ENCODE assay signal across 10 mouse cellular contexts in genomic region chr17:48917411-48917810, GRCm38 (mm10). TPM values are rescaled to one million over a fixed set of nuclear protein-coding genes. Genes with fewer than 3 reads are reported as not detected.
A peak's percentile ranks its signal among the peaks of the same experiment; 100 is the strongest.
DNase-seq lines count a peak whose midpoint lies in the region; ATAC-seq lines count a peak whose summit lies in the region.
"Had no signal": no experiment of that assay in that cellular context is flagged by ENCODE, and none has a peak within 500 bp of the region (broad histone marks: within the 10 kb centered on the region; RNA-seq: fewer than 3 reads in every experiment).

No protein-coding gene starts in this region.

- no peak overlapping the region for H3K9ac ChIP-seq in forebrain, embryonic 13.5 days
- no peak overlapping the region for H3K9ac ChIP-seq in kidney, embryonic 15.5 days
- H3K9ac ChIP-seq: lung, embryonic 15.5 days had no signal

- H3K4me2 ChIP-seq in forebrain, embryonic 13.5 days = no peak overlapping the region
- H3K4me2 ChIP-seq in kidney, embryonic 15.5 days = no peak overlapping the region
- H3K4me2 ChIP-seq: lung, embryonic 15.5 days had no signal

- H3K9me3 ChIP-seq in forebrain, embryonic 10.5 days = no peaks in the 10 kb centered on the region
- H3K9me3 ChIP-seq in forebrain, embryonic 13.5 days (replicated peaks) = no peaks in the 10 kb centered on the region
- H3K9me3 ChIP-seq in kidney, embryonic 15.5 days (replicated peaks) = no peaks in the 10 kb centered on the region
- H3K9me3 ChIP-seq: lung, embryonic 15.5 days had no signal

- H3K4me1 ChIP-seq in forebrain, embryonic 10.5 days = no peaks in the 10 kb centered on the region
- H3K4me1 ChIP-seq in forebrain, embryonic 13.5 days = no peaks in the 10 kb centered on the region
- no peaks in the 10 kb centered on the region for H3K4me1 ChIP-seq in kidney, embryonic 15.5 days
- H3K4me1 ChIP-seq: lung, embryonic 15.5 days had no signal

- ATAC-seq in forebrain, embryonic 13.5 days = no peak
- 0 out of 2 replicates have a peak, but pooled peaks have one; percentile 33 for ATAC-seq in kidney, embryonic 15.5 days (replicated peaks; ENCODE audit: low FRiP score)

- no peak overlapping the region for H3K4me3 ChIP-seq in forebrain, embryonic 10.5 days
- no peak overlapping the region for H3K4me3 ChIP-seq in forebrain, embryonic 13.5 days
- no peak overlapping the region for H3K4me3 ChIP-seq in kidney, embryonic 15.5 days (replicated peaks)
- H3K4me3 ChIP-seq: lung, embryonic 15.5 days had no signal

- no peak overlapping the region for H3K27ac ChIP-seq in forebrain, embryonic 10.5 days
- H3K27ac ChIP-seq in forebrain, embryonic 13.5 days = no peak overlapping the region
- no peak overlapping the region for H3K27ac ChIP-seq in kidney, embryonic 15.5 days
- H3K27ac ChIP-seq: lung, embryonic 15.5 days had no signal

- no peaks in the 10 kb centered on the region for H3K36me3 ChIP-seq in forebrain, embryonic 10.5 days (replicated peaks)
- H3K36me3 ChIP-seq in forebrain, embryonic 13.5 days (ENCODE audit: poor library complexity, severe bottlenecking) = no peaks in the 10 kb centered on the region
- no peaks in the 10 kb centered on the region for H3K36me3 ChIP-seq in kidney, embryonic 15.5 days
- H3K36me3 ChIP-seq: lung, embryonic 15.5 days had no signal

- H3K27me3 ChIP-seq in forebrain, embryonic 10.5 days (ENCODE audit: poor library complexity, severe bottlenecking) = no peaks in the 10 kb centered on the region
- no peaks in the 10 kb centered on the region for H3K27me3 ChIP-seq in forebrain, embryonic 13.5 days
- H3K27me3 ChIP-seq in kidney, embryonic 15.5 days = no peaks in the 10 kb centered on the region
- H3K27me3 ChIP-seq: lung, embryonic 15.5 days had no signal

- WGBS in forebrain, embryonic 10.5 days = 20% methylated on average over 11 of the region's 11 CpGs
- 20% methylated on average over 11 of the region's 11 CpGs for WGBS in forebrain, embryonic 13.5 days
- 10% methylated on average over 11 of the region's 11 CpGs for WGBS in kidney, embryonic 15.5 days

- DNase-seq in forebrain, embryonic 10.5 days (ENCODE audit: extremely low spot score, low spot score) = peak; percentile 30
- no peak for DNase-seq in kidney, adult 8-10 months
- peak; percentile 49 for DNase-seq in R1 (ENCODE audit: low read depth, low spot score)
- peak; percentile 17 to 48 for DNase-seq in kidney, postnatal 25 days
- DNase-seq in right cerebral cortex, postnatal 4 days = no peak
- DNase-seq in urinary bladder, adult 18-20 months (ENCODE audit: low spot score in 2 of 2) = no peak
- DNase-seq: B cell, adult 2 months had no signal

RNA-seq across cellular contexts. Expression of gene Lrfn2, which starts 14.8 kb away (rescaled TPM):
- 0.84 and 1.2 TPM in 2 replicates for polyA plus RNA-seq in forebrain, embryonic 10.5 days (2016; fragmentation: Nextera tagmentation; extraction: Ambion mirVana)
- 2.9 and 4.3 TPM in 2 replicates for polyA plus RNA-seq in forebrain, embryonic 13.5 days (2015; fragmentation: Nextera tagmentation; extraction: Ambion mirVana)
- 1.3 and 1.6 TPM in 2 replicates for polyA plus RNA-seq in kidney, embryonic 15.5 days (2015; fragmentation: Nextera tagmentation; extraction: Ambion mirVana)

Comparison
In these comparisons a context has a peak if more than half of its experiments do, and no peak if none do; other contexts are left out.
1. DNase-seq: peak in forebrain, embryonic 10.5 days (single experiment), R1 (single experiment) and kidney, postnatal 25 days (2 of 2); none in kidney, adult 8-10 months (0 of 2), right cerebral cortex, postnatal 4 days (single experiment) and urinary bladder, adult 18-20 months (0 of 2).